Mouse (Mus musculus): Measurements from ENCODE around the gene H2-K1. TPM values are rescaled to one million over a fixed set of nuclear protein-coding genes. Genes with fewer than 3 reads are reported as not detected.

Gene H2-K1
- total and polyA plus RNA-seq, 3 experiments = 1,734 to 2,472 (median 1,753) TPM

- TF ChIP-seq USF2 (conservative IDR thresholded peaks at IDR 0.05; ENCODE audit: low read depth, low read length) (no peak), CTCF (conservative IDR thresholded peaks at IDR 0.05 in 1 of 2, IDR thresholded peaks at IDR 0.05 in 1 of 2; ENCODE audit: low read depth in 2 of 2, low read length in 2 of 2) (no peak), SIN3A (IDR thresholded peaks at IDR 0.05; ENCODE audit: low read length) (peak; percentile 49; the same call in 1 of the 2 replicates), HCFC1 (IDR thresholded peaks at IDR 0.05; ENCODE audit: low read depth, low read length) (peak; percentile 73), NRF1 (IDR thresholded peaks at IDR 0.05; ENCODE audit: low read depth, low read length) (peak; percentile 56; the same call in 1 of the 2 replicates), GABPA (IDR thresholded peaks at IDR 0.05; ENCODE audit: insufficient replicate concordance, low read depth, low read length) (no peak), ZC3H11A (IDR thresholded peaks at IDR 0.05; ENCODE audit: low read depth, low read length) (no peak), USF1 (IDR thresholded peaks at IDR 0.05; ENCODE audit: low read depth, low read length) (no peak), BHLHE40 (IDR thresholded peaks at IDR 0.05; ENCODE audit: low read depth, low read length) (0 out of 2 replicates have a peak, but pooled peaks have one; percentile 23), SMC3 (IDR thresholded peaks at IDR 0.05; ENCODE audit: low read depth, low read length) (no peak), JUN (IDR thresholded peaks at IDR 0.05; ENCODE audit: insufficient read depth, low read depth, low read length) (no peak)
These were observed 24.2 kb upstream of the H2-K1 start, which contains the start of gene Ring1 (continued) for GRCm38 (mm10) chr17:34024317-34024821.

GRCm38 (mm10) chr17:34023678-34024077 is 23.5 kb upstream of the H2-K1 start:
- Histone ChIP-seq H3K4me1 (ENCODE audit: control insufficient read depth in 1 of 2, insufficient read depth in 2 of 2) (peaks cover 19 to 36% of the 10 kb centered on the region in 2 experiments), H3K9ac (ENCODE audit: insufficient read depth, low read depth) (peak overlapping the region; percentile 91; the same call in 1 of the 2 replicates), H3K27ac (ENCODE audit: insufficient read depth, low read depth) (no peak overlapping the region), H3K79me2 (replicated peaks; ENCODE audit: control insufficient read depth, extremely low read depth, insufficient read depth, poor library complexity, severe bottlenecking) (peaks cover 2% of the 10 kb centered on the region; the same call in 1 of the 2 replicates), H3K36me3 (replicated peaks in 1 of 2; ENCODE audit: control insufficient read depth in 1 of 2, insufficient read depth in 1 of 2, low read length in 1 of 2) (peaks cover 19 to 39% of the 10 kb centered on the region in 2 experiments), H3K27me3 (replicated peaks) (no peaks in the 10 kb centered on the region), H3K4me2 (ENCODE audit: insufficient read depth, low read depth, poor library complexity, severe bottlenecking) (peak overlapping the region; percentile 31; the same call in 1 of the 2 replicates), H3K9me3 (replicated peaks; ENCODE audit: low read length) (peaks cover 27% of the 10 kb centered on the region), H3K4me3 (replicated peaks in 1 of 3; ENCODE audit: low read depth in 2 of 3, low read length in 2 of 3, poor library complexity in 1 of 3) (peak overlapping the region; percentile 71 to 81 (median 75))
- TF ChIP-seq POLR2AphosphoS2 (IDR thresholded peaks at IDR 0.05; ENCODE audit: low read depth, low read length) (no peak), SIN3A (IDR thresholded peaks at IDR 0.05; ENCODE audit: low read length) (no peak), USF1 (IDR thresholded peaks at IDR 0.05; ENCODE audit: low read depth, low read length) (no peak), IRF4 (IDR thresholded peaks at IDR 0.05; ENCODE audit: low read depth, low read length) (no peak), TBP (conservative IDR thresholded peaks at IDR 0.05; ENCODE audit: low read depth, low read length) (no peak), TCF12 (IDR thresholded peaks at IDR 0.05; ENCODE audit: low read depth, low read length) (no peak), NRF1 (IDR thresholded peaks at IDR 0.05; ENCODE audit: low read depth, low read length) (no peak), NELFE (IDR thresholded peaks at IDR 0.05; ENCODE audit: low read depth, low read length) (no peak), UBTF (IDR thresholded peaks at IDR 0.05; ENCODE audit: low read depth, low read length) (no peak), BHLHE40 (IDR thresholded peaks at IDR 0.05; ENCODE audit: low read depth, low read length) (no peak), EP300 (IDR thresholded peaks at IDR 0.05; ENCODE audit: low read length) (no peak), PAX5 (IDR thresholded peaks at IDR 0.05; ENCODE audit: low read length) (no peak), RCOR1 (conservative IDR thresholded peaks at IDR 0.05; ENCODE audit: low read depth, low read length) (no peak), POLR2A (IDR thresholded peaks at IDR 0.05; ENCODE audit: low read depth, low read length) (no peak), CTCF (conservative IDR thresholded peaks at IDR 0.05 in 1 of 2, IDR thresholded peaks at IDR 0.05 in 1 of 2; ENCODE audit: low read depth in 2 of 2, low read length in 2 of 2) (no peak), ZMIZ1 (IDR thresholded peaks at IDR 0.05; ENCODE audit: low read depth, low read length) (no peak), JUND (conservative IDR thresholded peaks at IDR 0.05; ENCODE audit: low read depth, low read length) (no peak), ZC3H11A (IDR thresholded peaks at IDR 0.05; ENCODE audit: low read depth, low read length) (no peak), E2F4 (IDR thresholded peaks at IDR 0.05; ENCODE audit: insufficient replicate concordance, low read depth, low read length) (no peak), ZNF384 (IDR thresholded peaks at IDR 0.05; ENCODE audit: low read depth, low read length) (no peak)
- dilution Hi-C loops (cut with MboI; ENCODE audit: extremely low pct_ligation_motif_present, extremely low pct_unique_long_range_greater_than_20kb, low sequenced_read_pairs) (no loop called here), in situ Hi-C loops (cut with MboI; ENCODE audit: low pct_ligation_motif_present, low pct_unique_long_range_greater_than_20kb, low sequenced_read_pairs) (no loop called here)
- DNase-seq (ENCODE audit: extremely low read depth) = no peak
